Mouse (Mus musculus): Measurements from ENCODE around the gene Crhr2.

- TF ChIP-seq CTCF (IDR thresholded peaks at IDR 0.05; ENCODE audit: borderline replicate concordance, extremely low read depth, insufficient read depth, insufficient read length) (no peak), POLR2A (IDR thresholded peaks at IDR 0.05; ENCODE audit: borderline replicate concordance, extremely low read depth, insufficient read depth, insufficient read length, poor library complexity, severe bottlenecking) (no peak)
Observed at GRCm38 (mm10) chr6:55108358-55108757, 24.5 kb downstream of the Crhr2 start.
